Mouse (Mus musculus) induced T-regulatory cell, adult 2 months (primary cell): ENCODE data around the gene Hkdc1.

Source experiments
- DNase-seq: peaks from one replicate; pipeline ENCODE4 v3.0.0-alpha.2; 2012; ENCODE audit warnings: low read depth

The Hkdc1 gene

GRCm38 (mm10) chr10:62379808-62380207 is 42.5 kb downstream of the Hkdc1 start, which contains the start of gene Hk1:
Gene Hk1 (minus strand): TSS chr10:62379908.
- DNase-seq = no peak

GRCm38 (mm10) chr10:62358827-62359226 is 63.5 kb downstream of the Hkdc1 start:
- peak; percentile 51 for DNase-seq

DNA sequence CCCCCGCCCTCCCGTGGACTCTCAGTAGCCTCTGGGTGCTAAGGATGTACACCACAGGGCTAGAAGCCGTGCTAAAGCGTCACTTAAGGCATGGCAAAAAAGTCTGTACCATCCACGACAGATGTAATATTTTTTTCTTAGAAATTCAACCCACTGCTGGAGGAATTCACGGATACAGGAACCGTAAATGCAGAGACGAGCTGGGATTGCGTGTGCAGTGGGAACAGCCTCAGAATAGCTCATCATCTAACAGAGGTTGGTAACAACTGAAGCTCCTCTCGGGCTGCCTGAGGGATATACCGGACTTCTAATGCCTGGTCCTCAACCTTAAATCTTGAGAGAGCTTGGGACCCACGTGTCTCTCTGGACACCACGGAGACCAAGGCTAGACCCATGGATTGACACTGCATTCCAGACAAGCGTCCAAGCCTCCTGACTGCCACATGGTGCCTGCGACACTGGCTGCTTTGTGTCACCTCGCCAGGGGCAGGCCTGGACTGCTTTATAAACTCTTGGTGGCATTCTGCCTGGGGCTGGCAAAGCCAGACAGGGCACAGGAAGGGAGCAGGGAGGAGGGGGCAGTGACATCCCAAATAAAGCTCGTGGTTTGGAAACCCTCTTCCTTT is 66.1 kb downstream of the Hkdc1 start:
- no peak for DNase-seq

DNA sequence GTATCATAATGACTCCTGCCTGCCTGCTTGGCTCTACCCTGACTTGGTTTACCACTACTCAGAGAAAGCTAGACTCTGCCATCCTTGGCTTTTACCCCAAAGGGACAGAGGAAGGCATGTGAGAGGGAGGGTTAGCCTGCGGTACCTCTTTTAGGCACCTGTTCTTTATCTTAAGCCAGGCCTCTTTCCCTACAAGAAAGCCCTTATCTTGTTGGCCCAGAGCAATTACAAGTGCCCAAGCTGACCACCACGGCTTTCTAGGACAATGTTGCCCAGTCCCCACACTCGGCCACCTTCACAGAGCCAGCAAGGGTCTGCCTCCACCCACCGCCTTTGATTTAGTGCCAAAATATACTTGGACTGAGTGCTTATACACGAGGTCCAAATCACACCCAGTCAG is 77.1 kb downstream of the Hkdc1 start:
- no peak for DNase-seq

- DNase-seq = no peak
Observed at GRCm38 (mm10) chr10:62344004-62344752, 78.1 kb downstream of the Hkdc1 start.

DNA sequence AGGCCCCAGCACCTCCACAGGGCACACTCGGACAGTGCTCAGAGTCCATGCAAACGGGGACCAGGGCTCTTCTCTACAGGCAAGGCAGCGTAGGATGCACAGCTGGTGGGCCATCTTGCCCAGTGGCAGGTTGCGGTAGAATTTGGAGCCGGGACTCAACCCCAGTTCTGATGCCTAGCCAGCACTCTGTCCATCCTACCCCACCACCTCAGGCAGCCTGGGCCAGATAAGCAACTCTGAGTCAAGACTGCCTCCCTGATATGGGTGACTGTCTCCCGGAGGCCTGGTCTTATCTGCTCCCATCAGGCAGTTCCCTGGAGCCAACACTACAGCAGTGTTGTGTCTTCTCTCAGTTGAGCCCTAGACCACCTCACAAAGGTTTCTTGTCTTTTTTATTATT is 79.8 kb downstream of the Hkdc1 start:
- DNase-seq = no peak

DNA sequence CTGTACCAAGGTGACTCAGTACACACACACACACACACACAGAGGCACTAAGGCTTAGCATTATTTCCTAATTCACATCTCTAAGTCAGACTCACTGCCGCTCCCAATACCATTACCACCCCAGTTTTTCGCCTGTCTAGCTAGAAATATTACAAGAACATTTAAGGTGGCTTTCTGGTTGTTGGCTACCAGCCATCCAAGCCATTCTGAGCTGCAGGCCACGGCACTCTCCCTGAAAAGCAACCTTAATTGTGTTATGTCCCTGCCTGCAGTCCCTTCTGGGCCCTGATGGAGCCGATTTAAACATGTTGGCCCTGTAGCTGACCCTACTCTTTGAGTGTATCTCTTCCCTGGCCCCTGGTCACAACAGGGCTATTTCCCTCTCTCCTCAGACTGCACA is 80.3 kb downstream of the Hkdc1 start:
- DNase-seq = no peak

DNA sequence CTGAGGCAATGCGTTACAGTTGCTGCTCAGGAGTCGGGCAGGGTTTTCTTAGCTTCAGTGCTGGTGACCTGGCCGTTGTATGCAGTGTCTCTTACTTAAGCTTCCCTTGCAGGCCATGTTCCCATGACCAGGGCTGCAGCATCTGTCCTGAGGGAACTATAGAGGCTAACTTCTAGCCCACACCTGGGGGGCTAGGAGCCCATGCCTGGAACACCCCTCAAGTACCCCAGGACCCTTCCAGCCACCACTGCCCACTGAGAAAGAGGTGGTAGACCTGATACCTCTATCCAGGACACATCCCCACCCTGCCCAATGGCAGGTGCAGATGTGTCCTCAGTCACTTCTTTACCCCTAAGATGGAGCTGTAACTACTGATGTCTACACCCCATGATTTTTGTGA is 81.3 kb downstream of the Hkdc1 start:
- DNase-seq = no peak

DNA sequence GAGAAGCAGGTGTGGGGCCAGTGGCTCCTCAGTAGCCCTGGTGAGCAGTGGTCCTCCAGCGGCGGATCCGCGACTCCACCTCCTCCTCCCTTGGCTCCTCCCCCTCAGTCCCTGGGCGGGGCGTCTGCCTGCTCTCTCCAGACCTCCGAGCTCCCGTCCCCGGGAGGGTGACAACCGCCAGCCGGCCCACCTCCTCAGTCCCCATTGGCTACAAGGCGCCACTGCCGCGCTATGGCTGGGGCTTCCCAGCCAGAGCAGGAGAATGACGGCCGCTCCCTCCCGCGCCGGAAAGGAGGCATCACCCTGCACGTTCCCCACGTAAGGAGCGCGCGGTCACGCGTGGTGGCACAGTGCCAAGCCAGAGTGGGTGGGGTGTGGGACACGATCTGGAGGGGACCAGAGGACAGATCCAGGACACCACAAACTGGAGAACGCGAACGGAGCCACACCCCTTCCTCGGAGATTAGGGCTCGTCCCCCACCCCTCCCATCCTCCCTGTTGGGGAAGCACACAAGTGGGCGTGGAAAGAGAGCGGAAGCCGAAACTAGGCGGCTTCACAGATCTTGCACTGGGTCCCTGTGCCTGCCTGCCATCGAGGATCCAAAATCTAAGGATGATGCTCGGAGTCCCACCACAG is 82.1 kb downstream of the Hkdc1 start:
- peak; percentile 97 for DNase-seq

DNA sequence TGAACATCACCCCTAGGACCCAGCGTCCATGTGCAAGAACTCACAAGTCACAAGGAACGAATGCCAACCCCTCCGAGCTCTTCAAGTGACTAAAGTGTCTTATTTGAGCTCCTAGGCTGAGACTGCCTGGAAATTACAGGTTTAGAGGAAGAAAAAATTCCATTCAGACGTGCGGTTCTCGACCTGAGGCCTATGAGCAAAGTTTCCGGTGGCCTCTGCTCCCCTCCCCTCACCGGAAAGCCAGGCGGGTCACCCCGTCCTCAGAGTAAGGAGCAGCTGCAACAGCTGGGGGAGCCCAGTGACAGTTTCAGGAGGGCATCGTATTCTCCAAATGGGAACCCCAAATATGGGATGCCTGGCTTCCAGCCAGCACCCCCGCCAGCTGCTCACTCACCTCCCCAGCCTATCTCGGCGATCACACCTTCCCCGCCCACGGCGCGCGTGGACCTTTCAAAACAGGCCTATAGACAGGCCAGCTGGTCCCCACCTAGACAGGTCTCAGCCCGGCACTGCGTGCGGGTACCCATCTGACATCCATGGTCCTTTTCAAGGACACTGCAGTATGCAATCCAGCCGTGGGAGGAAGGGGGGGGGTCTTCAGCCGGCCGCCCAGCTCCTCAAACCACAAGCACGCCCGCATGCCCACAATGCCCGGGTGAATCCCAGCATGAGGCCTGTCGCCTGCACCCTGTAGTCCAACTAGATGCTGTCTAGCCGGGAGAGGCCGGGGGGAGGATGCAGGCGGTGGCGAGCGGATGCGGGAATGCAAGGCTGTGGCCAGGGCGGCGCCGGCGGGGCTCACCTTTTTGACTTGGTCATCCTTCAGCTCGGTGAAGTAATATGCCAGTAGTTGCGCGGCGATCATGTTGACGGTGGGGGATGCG is 82.8 kb downstream of the Hkdc1 start:
- peak; percentile 85 for DNase-seq

DNA sequence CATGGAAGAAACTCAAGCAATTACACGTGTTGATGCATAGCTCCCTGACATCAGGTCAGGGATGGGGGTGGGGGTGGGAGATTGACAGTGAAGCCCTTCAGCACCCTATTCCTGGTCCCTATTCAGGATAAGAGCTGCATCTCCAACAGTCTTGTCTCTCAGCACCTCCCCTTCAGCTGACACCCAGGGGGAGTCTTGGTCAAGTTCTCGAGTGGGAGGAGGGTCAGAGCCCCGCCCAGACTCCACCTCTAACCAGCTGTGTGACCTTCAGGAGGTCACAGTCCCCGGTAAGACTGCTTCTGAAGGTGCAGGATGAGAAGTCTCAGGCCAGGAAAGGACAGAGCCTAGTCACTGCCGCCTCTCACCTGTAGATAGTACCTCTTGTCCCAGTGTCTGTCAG is 83.7 kb downstream of the Hkdc1 start:
- DNase-seq = peak; percentile 57

DNA sequence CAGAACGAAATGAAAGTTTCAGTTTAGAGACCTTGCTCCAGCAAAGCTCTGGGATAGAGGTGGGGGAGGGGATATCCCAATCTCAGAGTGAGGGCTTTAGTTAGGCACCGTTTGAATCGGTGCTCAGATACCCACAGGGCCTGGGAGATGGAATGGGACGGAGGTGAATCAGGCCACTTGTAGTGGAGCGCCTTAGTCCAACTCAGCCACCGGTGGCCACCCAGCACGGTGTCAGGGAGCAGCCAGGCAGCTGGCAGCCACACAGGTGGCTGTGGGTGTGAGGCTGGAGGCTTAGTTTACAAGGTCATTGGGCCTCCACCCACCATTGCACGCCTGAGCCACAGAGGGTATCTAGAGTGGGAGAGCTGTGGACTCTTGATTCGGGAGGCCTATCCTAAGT is 84.1 kb downstream of the Hkdc1 start:
- peak; percentile 18 for DNase-seq

DNA sequence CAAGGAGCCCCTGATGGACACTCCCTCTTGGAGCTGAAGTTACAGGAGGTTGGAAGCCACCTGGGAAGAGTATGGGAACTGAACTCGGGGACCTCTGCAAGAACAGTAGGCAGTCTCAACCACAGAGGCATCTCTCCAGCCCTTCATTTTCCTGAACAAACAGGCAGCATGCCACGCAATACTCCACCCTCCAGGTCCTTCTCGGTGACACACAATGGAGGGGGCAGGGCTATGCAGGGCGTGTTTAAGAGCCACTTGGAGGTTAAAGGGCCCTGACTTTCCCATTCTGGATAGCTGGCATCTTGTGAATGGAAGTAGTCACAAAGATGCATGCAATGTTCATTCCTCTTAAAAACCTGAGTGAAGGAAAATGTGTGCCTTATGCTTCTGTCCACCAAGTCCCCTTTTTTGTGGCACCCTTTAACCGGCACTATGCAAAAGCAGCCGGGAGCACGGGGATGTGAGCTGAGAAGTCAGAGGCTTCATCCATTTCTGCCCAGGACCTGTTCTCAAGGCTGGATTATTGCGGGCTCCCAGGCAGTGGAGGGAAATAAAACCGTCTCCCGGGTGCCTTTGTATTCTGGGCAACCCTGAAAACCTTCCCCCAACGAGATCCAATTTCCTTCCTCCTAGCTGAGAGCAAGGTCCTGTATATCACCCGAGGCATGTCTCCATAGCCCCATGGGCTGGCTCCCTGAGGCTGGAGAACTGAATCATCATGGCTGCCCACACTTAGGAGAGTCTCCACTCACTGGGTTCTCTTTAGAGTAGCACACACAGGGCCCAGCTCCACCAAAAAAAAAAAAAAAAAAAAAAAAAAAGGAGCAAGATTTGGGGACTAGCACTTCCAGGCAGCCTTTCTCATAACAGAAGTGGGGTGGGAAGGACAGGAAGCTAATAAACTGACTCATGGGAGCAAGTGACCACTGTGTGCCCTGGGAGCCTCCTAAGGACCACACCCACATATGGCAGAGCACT is 85.4 kb downstream of the Hkdc1 start:
- no peak for DNase-seq

DNA sequence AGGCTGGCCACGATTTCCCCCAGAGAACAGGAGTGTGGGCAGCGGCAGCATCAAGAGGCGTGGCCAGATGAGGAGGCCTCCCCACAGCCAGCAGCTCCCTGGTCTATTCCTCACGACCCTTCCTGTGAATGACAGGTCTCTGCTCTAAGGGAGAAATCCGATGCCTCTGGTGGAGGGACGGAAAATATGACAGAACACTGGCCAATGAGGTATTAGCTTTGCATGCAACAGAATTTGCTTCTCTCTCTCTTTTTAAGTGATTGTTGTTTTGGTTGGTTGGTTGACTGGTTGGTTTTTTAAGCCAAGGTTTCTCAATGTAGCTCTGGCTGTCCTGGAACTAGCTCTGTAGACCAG is 86.9 kb downstream of the Hkdc1 start:
- peak; percentile 31 for DNase-seq

DNA sequence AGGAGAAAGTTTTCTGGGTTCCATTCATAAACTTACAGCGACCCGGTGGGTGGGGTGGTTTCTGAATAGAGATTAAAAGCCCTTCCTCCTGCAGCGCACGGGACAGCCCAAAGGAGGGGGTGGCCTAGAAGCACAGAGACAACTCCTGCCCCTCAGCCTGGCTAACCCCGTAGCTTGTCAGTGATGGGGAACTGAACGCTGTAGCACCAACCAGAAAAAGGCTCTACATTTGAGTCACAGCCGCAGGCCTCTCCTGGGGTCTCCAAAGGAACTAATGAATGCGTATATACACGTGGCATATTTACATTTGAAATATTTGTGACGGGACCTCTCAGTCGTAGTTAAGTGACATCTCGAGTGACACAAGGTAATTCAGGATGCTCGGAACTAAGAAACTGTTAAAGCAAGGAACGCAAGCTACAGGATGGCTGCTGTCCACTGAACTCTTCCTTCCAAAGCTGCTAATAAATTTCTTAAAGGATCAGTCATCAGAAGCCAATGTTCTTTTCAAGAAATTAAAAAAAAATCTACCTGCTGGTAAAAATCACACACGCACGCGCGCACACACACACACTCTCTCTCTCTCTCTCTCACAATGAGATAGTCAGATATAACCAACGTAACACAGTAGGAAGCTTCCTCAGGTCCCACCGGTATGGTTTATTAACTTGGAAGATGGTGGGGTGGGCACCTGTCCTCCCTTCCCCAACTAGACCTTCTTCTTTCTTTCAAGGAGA is 87.4 kb downstream of the Hkdc1 start:
- DNase-seq = no peak

- DNase-seq = no peak
Observed at GRCm38 (mm10) chr10:62333269-62333668, 89.0 kb downstream of the Hkdc1 start.
